Mouse (Mus musculus): ENCODE results near the gene Dlx3. TPM values are rescaled to one million over a fixed set of nuclear protein-coding genes. Genes with fewer than 3 reads are reported as not detected.

The Dlx3 gene
- polyA plus RNA-seq, 1 experiment: not detected

GRCm38 (mm10) chr11:95074694-95075093 lies 45.2 kb upstream of the Dlx3 start:
- H3K36me3 ChIP-seq (ENCODE audit: control insufficient read depth, insufficient read depth, low read length): no peaks in the 10 kb centered on the region
- H3K4me3 ChIP-seq (ENCODE audit: extremely low read depth, insufficient read depth, insufficient read length): no peak overlapping the region
- no peak for TF ChIP-seq CTCF (IDR thresholded peaks at IDR 0.05; ENCODE audit: extremely low read depth, insufficient read depth, insufficient read length, insufficient replicate concordance)
- no peak for TF ChIP-seq POLR2A (IDR thresholded peaks at IDR 0.05; ENCODE audit: low read depth, low read length)
- no peak for DNase-seq (ENCODE audit: low read depth in 1 of 2, low spot score in 2 of 2)
- no peak overlapping the region for H3K27ac ChIP-seq (ENCODE audit: insufficient read depth, low read length)
- 84% methylated on average over 4 of the region's 4 CpGs for WGBS
- no peaks in the 10 kb centered on the region; the same call in 1 of the 2 replicates for H3K4me1 ChIP-seq (ENCODE audit: control insufficient read depth, insufficient read depth, insufficient read length)
- peaks cover 8% of the 10 kb centered on the region for H3K27me3 ChIP-seq (ENCODE audit: control insufficient read depth, insufficient read depth, low read length)

GRCm38 (mm10) chr11:95075197-95076040 lies 44.5 kb upstream of the Dlx3 start:
- Histone ChIP-seq H3K36me3 (ENCODE audit: control insufficient read depth, insufficient read depth, low read length) (no peaks in the 10 kb centered on the region), H3K27me3 (ENCODE audit: control insufficient read depth, insufficient read depth, low read length) (peaks cover 8% of the 10 kb centered on the region), H3K4me1 (ENCODE audit: control insufficient read depth, insufficient read depth, insufficient read length) (no peaks in the 10 kb centered on the region; the same call in 1 of the 2 replicates), H3K4me3 (ENCODE audit: extremely low read depth, insufficient read depth, insufficient read length) (peak overlapping the region; percentile 68), H3K27ac (ENCODE audit: insufficient read depth, low read length) (no peak overlapping the region)
- DNase-seq (ENCODE audit: low read depth in 1 of 2, low spot score in 2 of 2): no peak
- TF ChIP-seq POLR2A (IDR thresholded peaks at IDR 0.05; ENCODE audit: low read depth, low read length) (no peak), CTCF (IDR thresholded peaks at IDR 0.05; ENCODE audit: extremely low read depth, insufficient read depth, insufficient read length, insufficient replicate concordance) (no peak)
- WGBS: 19% methylated on average over 19 of the region's 19 CpGs

- TF ChIP-seq CTCF (IDR thresholded peaks at IDR 0.05; ENCODE audit: extremely low read depth, insufficient read depth, insufficient read length, insufficient replicate concordance): peak; percentile 36; the same call in 1 of the 2 replicates
- TF ChIP-seq POLR2A (IDR thresholded peaks at IDR 0.05; ENCODE audit: low read depth, low read length): no peak
- Histone ChIP-seq H3K4me1 (ENCODE audit: control insufficient read depth, insufficient read depth, insufficient read length) (no peaks in the 10 kb centered on the region; the same call in 1 of the 2 replicates), H3K4me3 (ENCODE audit: extremely low read depth, insufficient read depth, insufficient read length) (peak overlapping the region; percentile 68), H3K27me3 (ENCODE audit: control insufficient read depth, insufficient read depth, low read length) (peaks cover 8% of the 10 kb centered on the region), H3K36me3 (ENCODE audit: control insufficient read depth, insufficient read depth, low read length) (no peaks in the 10 kb centered on the region), H3K27ac (ENCODE audit: insufficient read depth, low read length) (peak overlapping the region; percentile 44; the same call in 1 of the 2 replicates)
- WGBS: 2% methylated on average over 42 of the region's 42 CpGs
- DNase-seq (ENCODE audit: low read depth in 1 of 2, low spot score in 2 of 2): peak; percentile 29 to 54
These were observed 43.8 kb upstream of the Dlx3 start for GRCm38 (mm10) chr11:95076041-95076535.

GRCm38 (mm10) chr11:95076536-95077111 lies 43.3 kb upstream of the Dlx3 start, which contains the start of gene Itga3:
Gene Itga3, minus strand, starts transcription at chr11:95076801.
- TF ChIP-seq POLR2A (IDR thresholded peaks at IDR 0.05; ENCODE audit: low read depth, low read length) (no peak), CTCF (IDR thresholded peaks at IDR 0.05; ENCODE audit: extremely low read depth, insufficient read depth, insufficient read length, insufficient replicate concordance) (no peak)
- no peaks in the 10 kb centered on the region; the same call in 1 of the 2 replicates for H3K4me1 ChIP-seq (ENCODE audit: control insufficient read depth, insufficient read depth, insufficient read length)
- no peaks in the 10 kb centered on the region for H3K36me3 ChIP-seq (ENCODE audit: control insufficient read depth, insufficient read depth, low read length)
- WGBS: 2% methylated on average over 45 of the region's 51 CpGs
- peaks cover 8% of the 10 kb centered on the region for H3K27me3 ChIP-seq (ENCODE audit: control insufficient read depth, insufficient read depth, low read length)
- peak within 1 kb of the TSS; percentile 68 for H3K4me3 ChIP-seq (ENCODE audit: extremely low read depth, insufficient read depth, insufficient read length)
- DNase-seq (ENCODE audit: low read depth in 1 of 2, low spot score in 2 of 2): peak in 1 of 2 experiments; percentile 30
- H3K27ac ChIP-seq (ENCODE audit: insufficient read depth, low read length): peak within 1 kb of the TSS; percentile 44; the same call in 1 of the 2 replicates

GRCm38 (mm10) chr11:95077956-95078355 lies 42.0 kb upstream of the Dlx3 start:
- WGBS: 47% methylated on average over 7 of the region's 7 CpGs
- peaks cover 8% of the 10 kb centered on the region for H3K27me3 ChIP-seq (ENCODE audit: control insufficient read depth, insufficient read depth, low read length)

GRCm38 (mm10) chr11:95079256-95079875 lies 40.6 kb upstream of the Dlx3 start:
- no peak for DNase-seq (ENCODE audit: low read depth in 1 of 2, low spot score in 2 of 2)
- no peak overlapping the region for H3K4me3 ChIP-seq (ENCODE audit: extremely low read depth, insufficient read depth, insufficient read length)
- H3K27ac ChIP-seq (ENCODE audit: insufficient read depth, low read length): 0 out of 2 replicates have a peak overlapping the region, but pooled peaks have one; percentile 26
- H3K27me3 ChIP-seq (ENCODE audit: control insufficient read depth, insufficient read depth, low read length): peaks cover 8% of the 10 kb centered on the region
- no peaks in the 10 kb centered on the region; the same call in 1 of the 2 replicates for H3K4me1 ChIP-seq (ENCODE audit: control insufficient read depth, insufficient read depth, insufficient read length)
- no peaks in the 10 kb centered on the region for H3K36me3 ChIP-seq (ENCODE audit: control insufficient read depth, insufficient read depth, low read length)
- no peak for TF ChIP-seq CTCF (IDR thresholded peaks at IDR 0.05; ENCODE audit: extremely low read depth, insufficient read depth, insufficient read length, insufficient replicate concordance)
- TF ChIP-seq POLR2A (IDR thresholded peaks at IDR 0.05; ENCODE audit: low read depth, low read length): no peak
- WGBS: 77% methylated on average over 6 of the region's 6 CpGs

More at GRCm38 (mm10) chr11:95077956-95078355, 42.0 kb upstream of the Dlx3 start:
- TF ChIP-seq POLR2A (IDR thresholded peaks at IDR 0.05; ENCODE audit: low read depth, low read length) (no peak), CTCF (IDR thresholded peaks at IDR 0.05; ENCODE audit: extremely low read depth, insufficient read depth, insufficient read length, insufficient replicate concordance) (no peak)
- Histone ChIP-seq H3K36me3 (ENCODE audit: control insufficient read depth, insufficient read depth, low read length) (no peaks in the 10 kb centered on the region), H3K27ac (ENCODE audit: insufficient read depth, low read length) (no peak overlapping the region), H3K4me1 (ENCODE audit: control insufficient read depth, insufficient read depth, insufficient read length) (no peaks in the 10 kb centered on the region; the same call in 1 of the 2 replicates), H3K4me3 (ENCODE audit: extremely low read depth, insufficient read depth, insufficient read length) (no peak overlapping the region)
- DNase-seq (ENCODE audit: low read depth in 1 of 2, low spot score in 2 of 2): no peak
